Mouse (Mus musculus) forebrain, postnatal 0 days (tissue): ENCODE results near the gene Serpinb6b. TPM values are rescaled to one million over a fixed set of nuclear protein-coding genes. Genes with fewer than 3 reads are reported as not detected.

Experiments used
- ATAC-seq: fragments of 200-750 bp; cut with Nextera tagmentation; 2 replicates; pipeline ENCODE4 v1.8.0; 2017; ENCODE audit warnings: mild to moderate bottlenecking, moderate library complexity
- DNase-seq: peaks from one replicate; pipeline ENCODE4 v3.0.0-alpha.2; 2015
- H3K27ac ChIP-seq: fragments of 300-500 bp; sonication (generic); 2 replicates; pipeline ENCODE4 v1.5.1; 2014; ENCODE audit warnings: low read depth, mild to moderate bottlenecking, antibody characterized with exemption, low read length, moderate library complexity, mixed read lengths
- H3K27me3 ChIP-seq: fragments of 300-500 bp; sonication (generic); 2 replicates; pipeline ENCODE4 v1.6.1; 2014; ENCODE audit warnings: mild to moderate bottlenecking, low read length, mixed read lengths; ENCODE audit not compliant: insufficient read depth
- H3K36me3 ChIP-seq: fragments of 300-500 bp; sonication (generic); 2 replicates; pipeline ENCODE4 v1.6.1; 2014; ENCODE audit warnings: mild to moderate bottlenecking, moderate library complexity; ENCODE audit not compliant: insufficient read depth
- H3K4me1 ChIP-seq: fragments of 300-500 bp; sonication (generic); 2 replicates; pipeline ENCODE4 v1.6.1; 2014; ENCODE audit warnings: antibody characterized with exemption; ENCODE audit not compliant: insufficient read depth
- H3K4me2 ChIP-seq: fragments of 300-500 bp; sonication (generic); 2 replicates; pipeline ENCODE4 v1.6.1; 2014; ENCODE audit warnings: low read depth, mild to moderate bottlenecking, moderate library complexity
- H3K4me3 ChIP-seq: fragments of 300-500 bp; sonication (generic); 2 replicates; pipeline ENCODE4 v1.5.1; 2014; ENCODE audit warnings: low read depth, low read length, mixed read lengths
- H3K9ac ChIP-seq: fragments of 300-500 bp; sonication (generic); 2 replicates; pipeline ENCODE4 v1.6.1; 2014; ENCODE audit warnings: mild to moderate bottlenecking
- H3K9me3 ChIP-seq: fragments of 300-500 bp; sonication (generic); 2 replicates; pipeline ENCODE4 v1.6.1; 2016; ENCODE audit warnings: low read length
- CTCF ChIP-seq: sonication (generic); IDR thresholded peaks from 2 replicates; pipeline ENCODE4 v1.5.1; 2016; ENCODE audit warnings: antibody characterized with exemption, control low read depth, low read depth
- WGBS: fragments of 180-500 bp; shearing (Covaris S2); extraction: QIAGEN DNeasy Blood & Tissue Kit; methylation state at CpG from one replicate; pipeline ENCODE4 v1.1.7; 2014; 5-methylcytosine and 5-hydroxymethylcytosine counted together
- polyA plus RNA-seq: library from polyadenylated mRNA; unstranded; fragments of >200 nt; fragmentation: Nextera tagmentation; extraction: Ambion mirVana; gene quantifications from 2 replicates; pipeline ENCODE4 v1.2.1, GENCODE M21; 2015
- total RNA-seq: library from RNA; depleted of rRNA; stranded (reverse); fragments of >200 nt; gene quantifications from 2 replicates; pipeline ENCODE4 v1.2.3, GENCODE M21; 2014; rRNA removed

Serpinb6b gene
- total RNA-seq: 4.2 and 5.5 TPM in 2 replicates
- polyA plus RNA-seq: 2.6 and 2.8 TPM in 2 replicates

DNA sequence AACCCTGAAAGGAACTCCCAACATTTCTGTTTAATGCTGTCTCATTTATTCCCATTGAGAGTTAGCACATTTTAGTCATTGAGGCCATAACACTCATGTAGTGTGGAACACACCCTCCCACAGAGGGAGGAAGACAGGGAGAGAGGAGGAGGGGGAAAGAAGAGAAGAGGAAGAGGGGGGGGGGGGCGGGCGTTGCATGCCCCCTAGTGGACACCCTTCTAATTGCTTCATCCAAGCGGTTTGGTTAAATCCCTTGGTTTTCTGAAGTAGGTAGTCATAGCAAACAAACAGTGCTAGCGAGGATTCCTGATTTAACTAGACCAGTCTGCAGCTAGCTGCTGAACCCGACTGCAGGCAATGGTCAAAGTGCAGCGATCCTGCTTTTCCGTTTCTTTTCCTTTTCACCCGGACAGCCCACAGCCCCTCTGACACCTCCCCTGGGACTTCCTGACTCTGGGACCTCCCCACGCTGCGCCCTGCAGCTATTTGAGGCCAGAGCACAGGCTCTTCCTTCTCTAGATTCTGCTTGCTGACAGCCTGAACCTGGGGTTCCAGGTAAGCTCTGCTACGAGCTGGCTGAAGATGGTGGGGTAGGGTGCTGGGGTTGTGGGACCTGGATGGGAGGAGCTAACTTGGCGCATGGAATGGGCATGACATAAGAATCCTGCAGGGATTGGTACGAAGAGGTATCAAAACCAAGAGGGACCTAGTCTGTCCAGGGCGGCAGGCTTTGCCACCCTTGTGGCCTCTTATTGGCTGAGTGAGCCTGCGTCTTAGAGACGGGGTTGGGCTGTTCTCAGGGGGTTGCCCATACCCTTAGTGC, at the start of gene Serpinb6b:
Gene Serpinb6b, plus strand, starts transcription at position 221 of the 823 bp plus-strand sequence.
- H3K4me2 ChIP-seq: peak within 1 kb of the TSS; percentile 32
- peak; percentile 34; the same call in 1 of the 2 replicates for ATAC-seq
- 0 out of 2 replicates have a peak within 1 kb of the TSS, but pooled peaks have one; percentile 2 for H3K4me3 ChIP-seq
- TF ChIP-seq CTCF: peak; percentile 41
- 52% methylated on average over 16 of the region's 16 CpGs for WGBS
- no peaks in the 10 kb centered on the region for H3K9me3 ChIP-seq
- DNase-seq: no peak
- no peak within 1 kb of the TSS for H3K27ac ChIP-seq
- H3K27me3 ChIP-seq: no peaks in the 10 kb centered on the region
- no peaks in the 10 kb centered on the region for H3K4me1 ChIP-seq
- H3K36me3 ChIP-seq: no peaks in the 10 kb centered on the region
- no peak within 1 kb of the TSS for H3K9ac ChIP-seq

DNA sequence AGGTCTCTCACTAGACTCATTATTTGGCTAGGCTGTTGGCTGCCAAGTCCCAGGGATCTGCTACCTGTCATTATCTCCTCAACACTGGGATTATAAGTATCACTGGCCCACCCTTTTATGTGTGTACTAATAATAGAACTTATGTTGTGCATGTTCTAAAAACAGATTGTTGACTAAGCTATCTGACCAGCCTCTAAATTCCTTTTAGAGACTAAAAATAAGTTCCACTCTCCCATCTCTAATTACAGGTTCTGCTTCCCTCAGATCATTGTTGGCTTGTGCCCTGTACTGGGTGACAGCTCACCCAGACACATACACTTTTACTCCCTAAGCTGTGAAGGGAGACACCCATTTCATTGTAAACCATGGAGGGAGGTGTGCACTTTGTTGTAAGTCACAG, 42.4 kb upstream of the Serpinb6b start:
- Histone ChIP-seq H3K27ac (no peak overlapping the region), H3K4me1 (no peaks in the 10 kb centered on the region), H3K27me3 (no peaks in the 10 kb centered on the region), H3K9ac (no peak overlapping the region), H3K4me3 (no peak overlapping the region), H3K9me3 (no peaks in the 10 kb centered on the region), H3K36me3 (no peaks in the 10 kb centered on the region), H3K4me2 (no peak overlapping the region)
- DNase-seq: no peak
- no peak for ATAC-seq
- no peak for TF ChIP-seq CTCF

DNA sequence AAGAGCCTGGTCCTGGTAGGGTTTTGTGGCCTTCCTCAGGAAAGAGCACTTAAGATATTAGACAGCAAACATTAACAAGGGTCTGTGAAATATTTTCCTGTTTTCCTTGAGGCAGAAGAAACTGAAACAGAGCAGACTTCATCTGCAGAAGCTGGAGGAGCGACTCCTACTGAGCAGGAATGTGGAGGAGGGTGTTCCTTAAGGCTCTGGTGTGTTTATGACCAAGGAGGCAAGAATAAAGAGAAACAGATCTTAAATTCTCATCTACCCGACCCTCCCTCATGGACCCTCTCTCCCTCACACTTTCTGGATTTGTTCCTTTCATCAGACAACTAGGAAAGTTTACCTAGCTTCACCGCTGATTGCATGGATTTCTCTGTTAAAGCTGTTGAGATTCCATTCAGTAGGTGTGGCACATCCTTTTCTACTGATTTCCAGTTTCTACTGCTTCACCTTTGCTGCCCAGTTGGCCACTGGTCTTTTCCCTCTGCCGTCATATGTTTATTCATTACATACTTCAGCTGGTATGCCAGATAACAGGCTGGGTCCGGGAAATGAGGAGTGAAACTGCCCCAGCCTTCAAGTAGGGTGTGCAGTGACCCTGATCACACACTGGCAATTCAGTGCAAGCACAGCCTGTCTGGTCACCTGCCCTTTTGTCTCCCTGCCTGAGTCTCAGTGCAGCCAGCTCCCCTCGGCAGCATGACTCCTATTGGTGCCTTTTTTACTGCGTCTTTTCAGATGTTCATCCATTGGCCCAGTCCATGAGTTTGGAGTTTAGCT, 40.2 kb upstream of the Serpinb6b start:
- Histone ChIP-seq H3K36me3 (no peaks in the 10 kb centered on the region), H3K9me3 (no peaks in the 10 kb centered on the region), H3K4me3 (no peak overlapping the region), H3K27me3 (no peaks in the 10 kb centered on the region), H3K4me2 (no peak overlapping the region), H3K4me1 (no peaks in the 10 kb centered on the region), H3K9ac (no peak overlapping the region), H3K27ac (no peak overlapping the region)
- DNase-seq (no peak), ATAC-seq (no peak)
- WGBS: 68% methylated on average over 7 of the region's 7 CpGs
- TF ChIP-seq CTCF: no peak

- WGBS: 93% methylated on average over 2 of the region's 2 CpGs
- H3K4me2 ChIP-seq: no peak overlapping the region
Measured at GRCm38 (mm10) chr13:32926661-32927060, 38.3 kb upstream of the Serpinb6b start.

GRCm38 (mm10) chr13:32927241-32927640, 37.8 kb upstream of the Serpinb6b start:
- Histone ChIP-seq H3K27ac (no peak overlapping the region), H3K27me3 (no peaks in the 10 kb centered on the region), H3K4me1 (no peaks in the 10 kb centered on the region), H3K36me3 (no peaks in the 10 kb centered on the region), H3K4me3 (no peak overlapping the region), H3K9ac (no peak overlapping the region), H3K4me2 (no peak overlapping the region), H3K9me3 (no peaks in the 10 kb centered on the region)
- ATAC-seq (no peak), DNase-seq (no peak)
- 72% methylated on average over 1 of the region's 1 CpGs for WGBS
- no peak for TF ChIP-seq CTCF

More at GRCm38 (mm10) chr13:32926661-32927060, 38.3 kb upstream of the Serpinb6b start:
- Histone ChIP-seq H3K9ac (no peak overlapping the region), H3K4me1 (no peaks in the 10 kb centered on the region), H3K27ac (no peak overlapping the region), H3K27me3 (no peaks in the 10 kb centered on the region), H3K4me3 (no peak overlapping the region), H3K36me3 (no peaks in the 10 kb centered on the region), H3K9me3 (no peaks in the 10 kb centered on the region)
- no peak for DNase-seq
- TF ChIP-seq CTCF: no peak
- no peak for ATAC-seq

- no peak overlapping the region for H3K27ac ChIP-seq
- H3K9ac ChIP-seq: no peak overlapping the region
- WGBS: 83% methylated on average over 2 of the region's 2 CpGs
- TF ChIP-seq CTCF: no peak
- H3K4me1 ChIP-seq: no peaks in the 10 kb centered on the region
- DNase-seq (no peak), ATAC-seq (no peak)
- no peaks in the 10 kb centered on the region for H3K9me3 ChIP-seq
- H3K4me2 ChIP-seq: no peak overlapping the region
- no peaks in the 10 kb centered on the region for H3K36me3 ChIP-seq
- no peak overlapping the region for H3K4me3 ChIP-seq
- no peaks in the 10 kb centered on the region for H3K27me3 ChIP-seq
Measured at GRCm38 (mm10) chr13:32929107-32929750, 35.8 kb upstream of the Serpinb6b start.
